Mouse (Mus musculus) midbrain, embryonic 13.5 days (tissue): ENCODE measurements around the gene 6430628N08Rik. TPM values are rescaled to one million over a fixed set of nuclear protein-coding genes. Genes with fewer than 3 reads are reported as not detected.

Experiments
- ATAC-seq: fragments of 200-750 bp; cut with Nextera tagmentation; 2 replicates; pipeline ENCODE4 v1.8.0; 2017; ENCODE audit warnings: mild to moderate bottlenecking, moderate TSS enrichment, moderate library complexity
- H3K27ac ChIP-seq: fragments of 300-500 bp; sonication (generic); 2 replicates; pipeline ENCODE4 v1.5.1; 2015; ENCODE audit warnings: inconsistent platforms, mild to moderate bottlenecking, moderate library complexity
- H3K27me3 ChIP-seq: fragments of 300-500 bp; sonication (generic); 2 replicates; pipeline ENCODE4 v1.6.1; 2015; ENCODE audit warnings: mild to moderate bottlenecking, inconsistent platforms
- H3K36me3 ChIP-seq: fragments of 300-500 bp; sonication (generic); 2 replicates; pipeline ENCODE4 v1.6.1; 2015; ENCODE audit warnings: mild to moderate bottlenecking, inconsistent platforms
- H3K4me1 ChIP-seq: fragments of 300-500 bp; sonication (generic); replicated peaks from 2 replicates; pipeline ENCODE4 v1.6.1; 2015; ENCODE audit warnings: inconsistent platforms
- H3K4me2 ChIP-seq: fragments of 300-500 bp; sonication (generic); replicated peaks from 2 replicates; pipeline ENCODE4 v1.6.1; 2015; ENCODE audit warnings: moderate library complexity, mild to moderate bottlenecking, inconsistent platforms
- H3K4me3 ChIP-seq: fragments of 300-500 bp; sonication (generic); replicated peaks from 2 replicates; pipeline ENCODE4 v1.5.1; 2015; ENCODE audit warnings: mild to moderate bottlenecking, inconsistent platforms
- H3K9ac ChIP-seq: fragments of 300-500 bp; sonication (generic); replicated peaks from 2 replicates; pipeline ENCODE4 v1.6.1; 2015; ENCODE audit warnings: mild to moderate bottlenecking, inconsistent platforms
- H3K9me3 ChIP-seq: fragments of 300-500 bp; sonication (generic); 2 replicates; pipeline ENCODE4 v1.6.1; 2016; ENCODE audit warnings: mild to moderate bottlenecking, inconsistent platforms
- WGBS: fragments of 180-500 bp; shearing (Covaris S2); methylation state at CpG from one replicate; pipeline ENCODE4 v1.1.7; 2015; 5-methylcytosine and 5-hydroxymethylcytosine counted together
- polyA plus RNA-seq: library from polyadenylated mRNA; unstranded; fragments of >200 nt; fragmentation: Nextera tagmentation; extraction: Ambion mirVana; gene quantifications from 2 replicates; pipeline ENCODE4 v1.2.1, GENCODE M21; 2015

The 6430628N08Rik gene
- polyA plus RNA-seq, 1 experiment from 2014 or later: 0.32 TPM

DNA sequence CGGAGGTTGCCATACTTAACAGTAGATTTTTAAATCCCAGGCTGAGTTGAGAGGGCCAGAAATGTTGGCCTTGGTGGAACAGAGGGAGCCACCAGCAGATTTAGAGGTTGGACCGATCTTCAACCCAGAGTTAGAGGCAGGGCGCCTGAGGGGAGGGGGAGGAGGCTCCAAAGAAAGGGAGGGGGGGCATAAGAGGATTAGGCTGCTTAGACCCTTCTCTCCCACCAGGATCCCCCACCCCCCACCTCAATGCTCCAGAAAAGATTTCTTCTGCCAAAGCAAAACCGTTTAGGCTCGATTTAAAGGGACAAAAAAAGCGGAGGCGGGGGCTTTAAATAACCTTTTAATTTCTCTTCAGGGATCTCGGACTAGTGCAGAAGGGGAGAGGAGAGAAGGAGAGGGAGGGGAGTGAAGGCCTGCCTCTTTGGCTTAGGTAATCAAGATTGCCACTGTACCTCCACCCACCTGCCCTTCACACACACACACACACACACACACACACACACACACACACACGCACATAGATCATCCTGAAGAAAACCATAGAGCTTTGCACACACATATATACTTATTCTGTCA lies 50.9 kb downstream of the 6430628N08Rik start:
- H3K27me3 ChIP-seq: peaks cover 93% of the 10 kb centered on the region
- H3K9me3 ChIP-seq: no peaks in the 10 kb centered on the region
- WGBS: 5% methylated on average over 7 of the region's 9 CpGs
- peak; percentile 29; the same call in 1 of the 2 replicates for ATAC-seq
- H3K4me3 ChIP-seq: no peak overlapping the region
- H3K9ac ChIP-seq: no peak overlapping the region
- H3K27ac ChIP-seq: no peak overlapping the region
- peaks cover 57% of the 10 kb centered on the region for H3K4me1 ChIP-seq
- H3K4me2 ChIP-seq: no peak overlapping the region
- no peaks in the 10 kb centered on the region for H3K36me3 ChIP-seq

DNA sequence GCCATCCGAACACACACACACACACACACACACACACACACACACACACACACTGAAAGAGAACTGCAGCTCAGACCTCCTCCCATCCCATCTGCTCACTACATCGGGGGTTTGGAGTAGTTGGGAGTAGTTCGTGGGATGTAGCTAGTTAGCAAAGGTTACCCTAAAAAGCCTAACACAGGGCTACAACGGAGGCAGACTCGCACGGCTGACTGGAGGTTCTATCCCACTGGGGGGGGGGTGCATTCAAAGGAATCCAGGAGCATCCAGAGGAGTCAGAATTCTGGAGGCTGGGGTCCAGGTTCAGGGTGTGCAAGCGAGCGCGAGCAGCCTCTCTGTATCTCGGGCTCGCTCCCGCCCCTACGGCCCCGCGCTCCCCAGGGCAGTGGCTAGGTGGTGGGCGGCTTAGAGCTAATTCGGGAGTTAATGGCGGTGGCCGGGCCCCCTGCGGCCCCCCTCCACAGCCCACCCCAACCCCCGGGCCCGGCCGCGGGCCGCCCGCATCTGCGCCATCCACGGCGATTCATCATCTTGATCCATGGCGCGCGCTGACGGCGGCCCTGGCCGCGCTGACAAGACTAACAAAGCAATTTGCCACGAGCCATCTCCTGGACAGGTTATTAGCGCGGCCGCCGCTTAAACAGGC lies 53.3 kb downstream of the 6430628N08Rik start:
- WGBS: under 1% methylated on average over 41 of the region's 41 CpGs
- Histone ChIP-seq H3K27ac (no peak overlapping the region), H3K36me3 (no peaks in the 10 kb centered on the region), H3K4me1 (peaks cover 37% of the 10 kb centered on the region), H3K9me3 (no peaks in the 10 kb centered on the region), H3K27me3 (peaks cover 94% of the 10 kb centered on the region), H3K9ac (peak overlapping the region; percentile 63), H3K4me2 (peak overlapping the region; percentile 65), H3K4me3 (peak overlapping the region; percentile 39)
- ATAC-seq: peak; percentile 61

Other genes with a start within 250 kb of the 6430628N08Rik start
- gene Cyp4b1, start 242.9 kb upstream of the 6430628N08Rik start, polyA plus RNA-seq: 0.12 and 0.22 TPM in 2 replicates
- gene Efcab14, start 152.9 kb upstream of the 6430628N08Rik start, polyA plus RNA-seq: 22.0 and 23.9 TPM in 2 replicates
- 0.35 and 0.54 TPM in 2 replicates for gene Tex38, start 109.6 kb upstream of the 6430628N08Rik start, polyA plus RNA-seq
- 38.7 and 41.9 TPM in 2 replicates for gene Atpaf1, start 105.9 kb upstream of the 6430628N08Rik start, polyA plus RNA-seq
- gene Mob3c, start 62.6 kb upstream of the 6430628N08Rik start, polyA plus RNA-seq: 4.0 and 4.9 TPM in 2 replicates
- gene Mknk1, start 51.5 kb upstream of the 6430628N08Rik start, polyA plus RNA-seq: 23.3 and 25.7 TPM in 2 replicates
- gene Kncn, start 6.3 kb upstream of the 6430628N08Rik start, polyA plus RNA-seq: 0.24 TPM in 1 of 2 replicates, not detected in the other
- gene Dmbx1, start 49.3 kb downstream of the 6430628N08Rik start, polyA plus RNA-seq: 10.9 and 11.7 TPM in 2 replicates
- 9.5 and 11.3 TPM in 2 replicates for gene Faah, start 127.3 kb downstream of the 6430628N08Rik start, polyA plus RNA-seq
- gene Nsun4, start 163.2 kb downstream of the 6430628N08Rik start, polyA plus RNA-seq: 17.5 and 17.9 TPM in 2 replicates
- gene Uqcrh, start 184.4 kb downstream of the 6430628N08Rik start, polyA plus RNA-seq: 434 and 439 TPM in 2 replicates
- 62.1 and 67.1 TPM in 2 replicates for gene Lrrc41, start 184.6 kb downstream of the 6430628N08Rik start, polyA plus RNA-seq
- 18.8 and 19.4 TPM in 2 replicates for gene Rad54l, start 233.0 kb downstream of the 6430628N08Rik start, polyA plus RNA-seq
- 51.8 and 56.9 TPM in 2 replicates for gene Pomgnt1, start 233.2 kb downstream of the 6430628N08Rik start, polyA plus RNA-seq